ENCODE assay signal across 18 mouse cellular contexts in the genomic region with DNA sequence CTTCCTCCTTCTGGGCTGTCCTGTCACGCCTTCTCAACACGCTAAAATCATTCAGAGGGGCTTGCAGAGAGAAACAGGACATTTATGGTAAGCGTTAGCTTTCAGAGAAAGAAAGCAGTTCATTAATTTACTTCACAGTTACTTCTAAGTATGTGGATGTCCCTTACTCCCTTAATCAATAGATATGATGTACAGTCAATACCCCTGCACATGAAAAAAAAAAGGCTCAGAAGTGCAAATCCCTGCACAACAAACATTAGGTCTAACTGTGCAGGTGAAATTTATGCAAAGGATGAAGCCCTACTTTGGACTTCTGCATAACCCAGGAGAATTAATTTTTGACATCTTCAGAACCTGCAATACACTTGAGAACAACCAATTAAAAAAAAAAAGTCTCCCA. TPM values are rescaled to one million over a fixed set of nuclear protein-coding genes. Genes with fewer than 3 reads are reported as not detected.
DNase-seq lines count a peak whose midpoint lies in the region; ATAC-seq lines count a peak whose summit lies in the region.
"Had no signal": no experiment of that assay in that cellular context is flagged by ENCODE, and none has a peak within 500 bp of the region (broad histone marks: within the 10 kb centered on the region; RNA-seq: fewer than 3 reads in every experiment).

No protein-coding gene starts in this region.

- ATAC-seq in midbrain, embryonic 11.5 days (ENCODE audit: low FRiP score), result no peak
- no peak for ATAC-seq in midbrain, embryonic 15.5 days (replicated peaks)
- ATAC-seq: forebrain, embryonic 14.5 days; forebrain, embryonic 16.5 days had no signal

- no peak overlapping the region for H3K4me2 ChIP-seq in midbrain, embryonic 11.5 days
- no peak overlapping the region for H3K4me2 ChIP-seq in midbrain, embryonic 15.5 days
- H3K4me2 ChIP-seq: embryonic facial prominence, embryonic 13.5 days; embryonic facial prominence, embryonic 15.5 days had no signal

- no peak overlapping the region for H3K4me3 ChIP-seq in midbrain, embryonic 11.5 days (ENCODE audit: low read depth, low read length)
- H3K4me3 ChIP-seq in midbrain, embryonic 15.5 days, result no peak overlapping the region
- H3K4me3 ChIP-seq: embryonic facial prominence, embryonic 13.5 days; erythroblast, embryonic 14.5 days had no signal

- WGBS in midbrain, embryonic 11.5 days, result 1% methylated on average over 3 of the region's 3 CpGs
- WGBS in midbrain, embryonic 15.5 days, result 14% methylated on average over 3 of the region's 3 CpGs

- H3K4me1 ChIP-seq in midbrain, embryonic 11.5 days (ENCODE audit: control insufficient read depth, insufficient read depth, low read length), result peaks cover 26% of the 10 kb centered on the region
- peaks cover 33% of the 10 kb centered on the region for H3K4me1 ChIP-seq in midbrain, embryonic 15.5 days

- H3K27ac ChIP-seq in midbrain, embryonic 11.5 days (ENCODE audit: low read depth, low read length), result no peak overlapping the region
- no peak overlapping the region for H3K27ac ChIP-seq in midbrain, embryonic 15.5 days
- H3K27ac ChIP-seq: embryonic facial prominence, embryonic 13.5 days; embryonic facial prominence, embryonic 15.5 days; forebrain, embryonic 12.5 days had no signal

- peak; percentile 24 for DNase-seq in embryo, embryonic 9.5 days (ENCODE audit: extremely low spot score)
- DNase-seq in embryo, embryonic 11 days, result no peak
- peak; percentile 92 for DNase-seq in midbrain, embryonic 11.5 days (ENCODE audit: low spot score, missing footprints)
- DNase-seq: adrenal gland, adult 2 months; adrenal gland, postnatal 10 days; adrenal gland, postnatal 25 days; cerebellum, adult 11 months; cerebellum, adult 18-20 months; cerebellum, adult 8-10 months; cerebellum, adult 9-11 months; cerebellum, postnatal 36 days had no signal

- peaks cover 83% of the 10 kb centered on the region for H3K27me3 ChIP-seq in midbrain, embryonic 11.5 days (ENCODE audit: control insufficient read depth, insufficient read depth, low read length)
- H3K27me3 ChIP-seq in midbrain, embryonic 15.5 days (replicated peaks), result peaks cover 62% of the 10 kb centered on the region

- no peaks in the 10 kb centered on the region for H3K9me3 ChIP-seq in midbrain, embryonic 11.5 days (ENCODE audit: control insufficient read depth, low read length)
- no peaks in the 10 kb centered on the region for H3K9me3 ChIP-seq in midbrain, embryonic 15.5 days
- H3K9me3 ChIP-seq: embryonic facial prominence, embryonic 13.5 days; embryonic facial prominence, embryonic 15.5 days; forebrain, embryonic 12.5 days had no signal

- H3K36me3 ChIP-seq in midbrain, embryonic 11.5 days (ENCODE audit: control insufficient read depth, insufficient read depth, low read length), result no peaks in the 10 kb centered on the region
- H3K36me3 ChIP-seq in midbrain, embryonic 15.5 days (replicated peaks), result no peaks in the 10 kb centered on the region
- H3K36me3 ChIP-seq: embryonic facial prominence, embryonic 13.5 days; embryonic facial prominence, embryonic 15.5 days; forebrain, embryonic 12.5 days had no signal

- H3K9ac ChIP-seq in midbrain, embryonic 11.5 days (ENCODE audit: low read length), result no peak overlapping the region
- H3K9ac ChIP-seq in midbrain, embryonic 15.5 days, result no peak overlapping the region
- H3K9ac ChIP-seq: embryonic facial prominence, embryonic 13.5 days; embryonic facial prominence, embryonic 15.5 days had no signal

RNA-seq across cellular contexts. Expression of a gene that starts 0.8 kb away (rescaled TPM):
- 8.7 and 9.3 TPM in 2 replicates for polyA plus RNA-seq in midbrain, embryonic 11.5 days (2014; fragmentation: Nextera tagmentation; extraction: Ambion mirVana)
- polyA plus RNA-seq in midbrain, embryonic 15.5 days (2015; fragmentation: Nextera tagmentation; extraction: Ambion mirVana), result 2.8 and 3.5 TPM in 2 replicates
- polyA plus RNA-seq: adrenal gland, adult 2 months; erythroblast, embryonic 14.5 days had no signal
